Mouse (Mus musculus): ENCODE results near the gene 2310061N02Rik. TPM values are rescaled to one million over a fixed set of nuclear protein-coding genes. Genes with fewer than 3 reads are reported as not detected.

2310061N02Rik gene
- polyA plus RNA-seq (2012; rRNA removed), result not detected in 2 replicates

GRCm38 (mm10) chr16:88707496-88708012, at the start of gene 2310061N02Rik:
2310061N02Rik (minus strand) TSS chr16:88707962.

GRCm38 (mm10) chr16:88751535-88751934, 43.8 kb upstream of the 2310061N02Rik start, which contains the start of gene Krtap13:
Krtap13 (minus strand) TSS chr16:88751635.

GRCm38 (mm10) chr16:88728812-88729275, 21.1 kb upstream of the 2310061N02Rik start, which contains the start of gene Krtap13-1:
Krtap13-1 (plus strand) TSS chr16:88728862.

GRCm38 (mm10) chr16:88671571-88671970, 36.2 kb downstream of the 2310061N02Rik start, which contains the start of gene Krtap27-1:
Krtap27-1 (minus strand) TSS chr16:88671671.

Other genes with a start within 250 kb of the 2310061N02Rik start
- gene Cldn17, start 201.0 kb downstream of the 2310061N02Rik start, polyA plus RNA-seq (2012; rRNA removed), result 0.44 and 1.0 TPM in 2 replicates
- 0.40 and 0.41 TPM in 2 replicates for gene Cldn8, start 144.8 kb downstream of the 2310061N02Rik start, polyA plus RNA-seq (2012; rRNA removed)
- gene Krtap24-1, start 95.7 kb downstream of the 2310061N02Rik start, polyA plus RNA-seq (2012; rRNA removed), result not detected in 2 replicates
- not detected in 2 replicates for gene 2310079G19Rik, start 80.3 kb downstream of the 2310061N02Rik start, polyA plus RNA-seq (2012; rRNA removed)
- gene Krtap26-1, start 60.2 kb downstream of the 2310061N02Rik start, polyA plus RNA-seq (2012; rRNA removed), result not detected in 2 replicates
- gene Krtap27-1, start 36.3 kb downstream of the 2310061N02Rik start, polyA plus RNA-seq (2012; rRNA removed), result not detected in 2 replicates
- gene Krtap13-1, start 20.9 kb upstream of the 2310061N02Rik start, polyA plus RNA-seq (2012; rRNA removed), result not detected in 2 replicates
- gene Krtap13, start 43.7 kb upstream of the 2310061N02Rik start, polyA plus RNA-seq (2012; rRNA removed), result not detected in 2 replicates
- gene 2310034C09Rik, start 50.9 kb upstream of the 2310061N02Rik start, polyA plus RNA-seq (2012; rRNA removed), result not detected in 2 replicates
- not detected in 2 replicates for gene 2310057N15Rik, start 66.2 kb upstream of the 2310061N02Rik start, polyA plus RNA-seq (2012; rRNA removed)
- not detected in 2 replicates for gene Gm5965, start 69.9 kb upstream of the 2310061N02Rik start, polyA plus RNA-seq (2012; rRNA removed)
- not detected in 2 replicates for gene Gm20741, start 104.3 kb upstream of the 2310061N02Rik start, polyA plus RNA-seq (2012; rRNA removed)
- gene Krtap15, start 112.3 kb upstream of the 2310061N02Rik start, polyA plus RNA-seq (2012; rRNA removed), result not detected in 2 replicates
- gene Krtap14, start 118.2 kb upstream of the 2310061N02Rik start, polyA plus RNA-seq (2012; rRNA removed), result not detected in 2 replicates
- gene Krtap19-1, start 161.4 kb upstream of the 2310061N02Rik start, polyA plus RNA-seq (2012; rRNA removed), result not detected in 2 replicates
- not detected in 2 replicates for gene Krtap19-2, start 166.3 kb upstream of the 2310061N02Rik start, polyA plus RNA-seq (2012; rRNA removed)
- gene Krtap19-3, start 170.1 kb upstream of the 2310061N02Rik start, polyA plus RNA-seq (2012; rRNA removed), result not detected in 2 replicates
- not detected in 2 replicates for gene Krtap19-4, start 177.1 kb upstream of the 2310061N02Rik start, polyA plus RNA-seq (2012; rRNA removed)
- not detected in 2 replicates for gene Krtap19-5, start 188.5 kb upstream of the 2310061N02Rik start, polyA plus RNA-seq (2012; rRNA removed)
- gene Krtap19-9b, start 224.3 kb upstream of the 2310061N02Rik start, polyA plus RNA-seq (2012; rRNA removed), result not detected in 2 replicates

Measured in stomach, adult 2 months (tissue).